Mouse (Mus musculus) gastrocnemius, adult 2 months (tissue): ENCODE results near the gene Ttll11. TPM values are rescaled to one million over a fixed set of nuclear protein-coding genes. Genes with fewer than 3 reads are reported as not detected.

Source experiments
- DNase-seq: peaks from one replicate; pipeline ENCODE4 v3.0.0; 2022
- H3K27ac ChIP-seq: fragments of 200-600 bp; 2 replicates; pipeline ENCODE4 v1.8.1; 2022; ENCODE audit warnings: mild to moderate bottlenecking
- H3K4me3 ChIP-seq: fragments of 200-600 bp; 2 replicates; pipeline ENCODE4 v1.8.1; 2022; ENCODE audit warnings: mild to moderate bottlenecking, moderate library complexity
- CTCF ChIP-seq: fragments of 200-600 bp; IDR thresholded peaks from 2 replicates; pipeline ENCODE4 v1.8.1; 2022; ENCODE audit warnings: antibody characterized with exemption, mild to moderate bottlenecking, moderate library complexity
- intact Hi-C: fragments of 180-260 bp; cut with DNase I; formaldehyde crosslinking; loops from one replicate; pipeline ENCODE4 v1.15.1; 2025
- total RNA-seq, 2 experiments: library from RNA; stranded (reverse); gene quantifications; 2 replicates each; pipeline ENCODE4 v1.2.3; 2021

Ttll11 gene
- total RNA-seq, 2 experiments from 2014 or later: 3.0 to 3.4 TPM

DNA sequence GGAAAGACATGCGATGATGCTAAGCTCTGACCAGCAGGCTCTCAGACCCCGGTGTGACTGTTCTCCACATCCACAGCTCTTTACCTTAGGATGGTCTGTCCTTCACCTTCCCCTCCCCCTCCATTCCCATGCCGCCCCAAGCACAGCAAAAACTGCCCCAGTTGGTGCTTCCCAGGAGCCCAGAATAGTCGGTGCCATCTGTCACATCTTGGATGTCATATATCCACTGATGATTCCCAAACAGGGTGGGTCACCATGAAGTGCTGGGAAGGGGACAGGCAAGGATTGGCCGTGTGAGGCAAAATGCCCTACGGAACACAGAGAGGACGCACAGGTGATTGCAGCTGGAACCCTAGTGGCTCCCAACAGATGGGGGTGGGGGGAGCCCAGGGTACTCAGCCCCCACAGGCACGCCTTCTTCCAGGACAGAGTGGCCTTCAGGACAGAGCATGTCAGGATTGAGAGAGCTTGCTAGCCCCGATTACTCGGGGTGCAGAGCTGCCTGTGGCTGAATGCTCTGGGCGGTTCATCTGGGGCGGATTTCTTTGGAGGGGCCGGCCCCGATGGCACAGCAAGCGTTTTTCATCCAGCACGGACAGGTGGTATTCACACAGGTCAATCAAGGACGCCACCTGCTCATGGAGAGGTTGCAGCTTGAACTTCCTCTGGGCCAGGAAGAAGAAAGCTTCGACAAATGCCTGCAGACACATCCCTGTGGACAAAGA is 227.8 kb downstream of the Ttll11 start:
- intact Hi-C loops: no loop called here
- Histone ChIP-seq H3K4me3 (no peak overlapping the region), H3K27ac (no peak overlapping the region)
- no peak for TF ChIP-seq CTCF
- no peak for DNase-seq

DNA sequence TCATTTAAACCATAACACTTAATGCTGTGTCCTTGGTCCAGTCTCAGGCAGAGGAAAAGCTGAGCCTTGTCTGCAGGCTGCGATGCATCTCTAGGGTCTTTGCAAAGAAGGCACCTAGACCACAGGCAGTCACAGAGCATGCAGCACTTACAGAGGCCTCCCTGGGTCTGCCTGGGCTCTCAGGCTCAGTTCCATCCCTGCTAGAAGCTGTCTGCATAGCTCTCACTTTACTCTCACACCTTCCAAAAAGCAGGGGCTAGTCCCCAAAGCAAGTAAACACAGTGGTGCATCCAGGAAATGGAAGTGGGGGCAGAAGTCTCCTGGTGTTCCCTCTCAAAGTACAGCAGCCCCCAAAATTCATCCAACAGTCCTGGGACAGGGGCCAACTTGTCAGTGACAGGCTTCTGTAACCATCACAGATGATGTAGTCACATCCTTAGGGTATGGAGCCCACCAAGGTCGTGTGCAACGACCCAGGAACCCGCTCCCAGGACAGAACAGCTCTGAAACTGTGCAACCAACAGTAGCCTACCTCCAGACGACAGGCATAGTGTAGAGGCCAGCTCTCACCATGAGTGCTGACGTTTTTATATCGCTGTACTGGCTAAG is 229.1 kb downstream of the Ttll11 start:
- no peak for TF ChIP-seq CTCF
- H3K4me3 ChIP-seq: no peak overlapping the region
- intact Hi-C loops: no loop called here

DNA sequence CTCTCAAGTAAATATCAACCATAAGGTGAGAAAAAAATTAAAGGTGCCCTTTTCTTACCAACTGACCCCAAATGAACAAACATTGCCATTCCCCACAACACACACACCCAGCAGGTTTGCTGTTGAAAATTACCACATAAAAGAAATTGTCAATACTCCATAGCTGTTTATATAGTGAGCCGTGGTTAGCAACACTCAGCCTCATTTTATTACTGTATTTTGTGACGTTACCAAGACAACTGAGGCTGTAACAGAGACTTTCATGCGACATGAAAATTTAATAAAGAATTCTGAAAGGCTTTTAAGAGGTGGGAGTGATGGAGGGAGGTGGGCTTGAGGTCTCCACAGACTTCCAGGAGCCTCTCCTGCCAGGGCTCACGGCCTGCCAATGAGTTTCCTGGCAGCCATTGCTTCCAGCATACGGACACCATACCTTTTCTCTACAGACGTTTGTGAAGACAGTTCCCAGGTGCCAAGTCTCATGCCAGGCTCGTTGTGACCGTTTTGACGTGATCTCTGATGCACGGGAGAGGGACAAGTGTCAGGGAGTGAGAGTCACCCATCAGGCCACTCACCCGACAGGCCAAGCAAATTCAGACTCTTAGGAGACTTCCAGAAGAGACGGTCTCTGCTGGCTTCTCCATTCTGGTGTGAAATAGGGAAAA is 232.2 kb downstream of the Ttll11 start:
- intact Hi-C loops: no loop called here
- no peak for TF ChIP-seq CTCF
- Histone ChIP-seq H3K27ac (no peak overlapping the region), H3K4me3 (no peak overlapping the region)
- no peak for DNase-seq

More for the DNA sequence above, 229.1 kb downstream of the Ttll11 start:
- DNase-seq: no peak
- no peak overlapping the region for H3K27ac ChIP-seq

DNA sequence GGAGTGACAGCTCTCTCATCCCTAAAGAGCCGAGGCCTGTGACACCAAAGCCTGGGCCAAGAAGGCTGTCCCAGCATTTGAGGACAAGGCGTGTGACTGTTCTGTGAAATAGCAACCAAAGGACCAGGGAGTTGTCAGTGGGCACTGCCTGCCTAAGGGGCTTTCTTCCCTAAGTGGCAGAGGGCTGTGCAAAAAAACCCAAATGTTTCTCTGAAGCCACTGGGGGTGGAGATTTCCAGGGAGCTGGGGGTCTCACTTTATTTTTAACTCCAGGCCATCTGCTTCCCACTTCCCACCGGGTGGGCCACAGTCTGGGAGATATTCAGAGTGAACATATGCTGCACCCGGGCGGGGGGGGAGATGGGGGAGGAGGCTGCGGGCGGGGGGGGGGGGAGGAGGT is 233.1 kb downstream of the Ttll11 start:
- no peak overlapping the region for H3K27ac ChIP-seq
- TF ChIP-seq CTCF: no peak
- H3K4me3 ChIP-seq: no peak overlapping the region
- intact Hi-C loops: no loop called here
- DNase-seq: no peak

DNA sequence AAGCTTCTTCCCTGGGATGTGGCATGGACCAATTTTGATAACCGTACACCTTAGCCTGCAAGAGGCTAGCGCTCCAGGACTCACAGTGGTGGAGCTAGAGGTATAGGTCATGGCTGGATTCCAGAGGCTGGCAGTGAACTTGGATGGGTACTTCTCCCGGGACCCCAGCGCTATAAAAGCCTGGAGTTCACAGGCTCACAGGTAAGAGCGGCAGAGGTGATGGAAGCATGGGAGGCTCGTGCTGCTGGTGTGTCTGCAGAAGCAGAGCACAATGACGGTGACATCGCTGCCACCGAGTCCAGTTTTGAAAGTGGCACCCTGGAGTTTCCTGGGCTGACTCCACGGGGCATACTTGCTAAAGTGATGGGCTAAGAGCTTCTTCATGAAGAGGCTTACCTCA is 233.8 kb downstream of the Ttll11 start:
- intact Hi-C loops: no loop called here
- no peak for DNase-seq
- Histone ChIP-seq H3K27ac (no peak overlapping the region), H3K4me3 (no peak overlapping the region)
- TF ChIP-seq CTCF: no peak

DNA sequence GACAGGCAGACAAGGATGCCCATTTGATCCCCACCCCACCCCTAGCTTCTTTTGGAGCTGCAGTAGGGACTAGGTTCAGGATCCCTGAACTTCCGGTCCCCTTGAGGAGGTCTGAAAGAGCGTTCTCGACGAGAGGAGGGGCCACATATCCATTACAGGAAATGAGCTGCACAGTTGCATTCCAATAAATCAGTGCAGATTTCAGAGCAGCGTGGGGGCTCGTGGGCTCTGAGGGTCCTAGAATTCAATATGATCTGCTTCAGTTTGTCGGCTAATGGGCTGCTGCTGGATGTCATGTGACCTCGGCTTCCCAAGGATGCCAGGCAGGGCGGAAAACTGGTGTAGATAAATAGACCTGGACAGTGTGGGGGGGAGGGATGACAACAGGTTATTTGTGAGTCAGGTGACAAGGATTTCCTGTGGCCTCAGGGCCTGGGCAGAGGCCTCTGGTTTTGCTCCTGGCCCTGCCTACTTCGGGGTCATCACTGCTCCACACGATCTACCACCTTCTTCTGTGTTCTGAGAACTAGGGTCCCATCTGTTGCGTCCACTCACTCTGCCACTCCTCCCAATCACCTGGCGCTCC is 240.0 kb downstream of the Ttll11 start:
- H3K4me3 ChIP-seq: no peak overlapping the region
- no peak overlapping the region for H3K27ac ChIP-seq
- intact Hi-C loops: loop anchor here (5.0 kb wide), 1 partner anchor 153 kb away; no protein-coding TSS in a partner anchor
- TF ChIP-seq CTCF: no peak
- no peak for DNase-seq

DNA sequence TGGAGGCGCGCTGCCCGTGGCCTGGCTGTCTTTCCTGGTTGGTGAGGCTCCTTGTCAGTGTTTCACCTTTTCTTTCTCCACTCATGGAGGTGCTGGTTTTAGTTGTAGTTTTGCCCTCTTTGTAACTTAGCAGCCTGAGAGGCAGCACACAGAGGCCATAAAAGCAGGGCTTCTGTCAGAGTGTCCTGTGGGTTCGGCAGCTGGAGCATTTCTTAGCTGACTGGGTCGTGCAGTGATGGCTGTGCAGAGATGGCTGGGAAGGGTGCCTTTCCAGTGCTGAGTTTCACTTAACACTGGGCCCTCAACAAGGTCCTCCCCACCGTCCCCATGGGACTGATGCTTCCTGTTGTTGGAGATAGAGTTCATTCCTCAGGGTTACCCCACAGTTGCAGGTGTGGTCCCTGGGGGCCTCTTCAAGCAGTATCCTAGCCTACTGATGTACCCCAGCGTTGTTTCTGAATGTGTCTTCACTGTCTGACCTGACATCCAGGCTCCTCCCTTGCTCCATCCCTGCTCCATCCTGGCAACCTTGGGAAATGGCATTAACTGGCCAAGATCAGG is 242.2 kb downstream of the Ttll11 start:
- no peak overlapping the region for H3K4me3 ChIP-seq
- no peak for DNase-seq
- intact Hi-C loops: loop anchor here (5.0 kb wide), 1 partner anchor 155 kb away; no protein-coding TSS in a partner anchor

DNA sequence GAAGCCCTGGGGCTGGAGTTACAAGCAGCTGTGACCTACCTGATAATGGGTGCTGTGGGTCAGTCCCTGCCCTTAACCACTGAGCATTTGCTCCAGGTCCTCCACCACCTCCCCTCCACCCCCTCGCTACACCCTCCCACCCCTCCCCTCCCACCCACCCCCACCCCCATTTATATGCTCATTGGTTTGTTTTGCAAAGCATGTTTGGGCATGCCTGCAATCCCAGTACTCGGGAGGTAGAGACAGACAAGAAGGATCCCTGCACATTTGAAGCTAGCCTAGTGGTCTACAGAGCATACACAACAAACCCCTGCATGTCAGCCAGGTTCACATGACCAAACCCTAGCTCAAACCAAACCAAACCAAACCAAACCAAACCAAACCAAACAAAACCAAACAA is 243.7 kb downstream of the Ttll11 start:
- no peak for DNase-seq
- no peak for TF ChIP-seq CTCF
- Histone ChIP-seq H3K4me3 (no peak overlapping the region), H3K27ac (no peak overlapping the region)
- intact Hi-C loops: loop anchor here (5.0 kb wide), 1 partner anchor 156 kb away; no protein-coding TSS in a partner anchor

More for the DNA sequence above, 242.2 kb downstream of the Ttll11 start:
- H3K27ac ChIP-seq: no peak overlapping the region
- TF ChIP-seq CTCF: no peak

DNA sequence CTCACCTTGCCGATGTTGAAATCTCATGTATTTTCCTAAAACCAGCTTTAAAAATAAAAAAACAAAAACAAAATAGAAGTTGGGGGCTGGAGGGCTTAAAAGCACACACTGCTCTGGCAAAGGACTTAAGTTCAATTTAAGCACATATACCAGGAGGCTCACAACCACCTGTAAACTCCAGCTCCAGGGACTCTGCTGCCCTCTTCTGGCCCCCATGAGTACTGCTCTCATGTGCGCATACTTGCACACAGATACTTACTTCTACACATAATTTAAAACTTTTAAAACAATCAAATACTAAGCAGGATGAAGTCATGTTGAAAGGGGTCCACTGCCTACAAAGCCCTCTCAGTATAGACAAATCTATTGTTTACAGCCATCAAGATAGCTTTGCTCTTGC is 244.7 kb downstream of the Ttll11 start:
- no peak overlapping the region for H3K27ac ChIP-seq
- peak; percentile 64 for TF ChIP-seq CTCF
- no peak overlapping the region for H3K4me3 ChIP-seq
- DNase-seq: no peak
- intact Hi-C loops: loop anchor here (2.0 to 5.0 kb wide), 2 partner anchors 84 to 157 kb away; no protein-coding TSS in a partner anchor

DNA sequence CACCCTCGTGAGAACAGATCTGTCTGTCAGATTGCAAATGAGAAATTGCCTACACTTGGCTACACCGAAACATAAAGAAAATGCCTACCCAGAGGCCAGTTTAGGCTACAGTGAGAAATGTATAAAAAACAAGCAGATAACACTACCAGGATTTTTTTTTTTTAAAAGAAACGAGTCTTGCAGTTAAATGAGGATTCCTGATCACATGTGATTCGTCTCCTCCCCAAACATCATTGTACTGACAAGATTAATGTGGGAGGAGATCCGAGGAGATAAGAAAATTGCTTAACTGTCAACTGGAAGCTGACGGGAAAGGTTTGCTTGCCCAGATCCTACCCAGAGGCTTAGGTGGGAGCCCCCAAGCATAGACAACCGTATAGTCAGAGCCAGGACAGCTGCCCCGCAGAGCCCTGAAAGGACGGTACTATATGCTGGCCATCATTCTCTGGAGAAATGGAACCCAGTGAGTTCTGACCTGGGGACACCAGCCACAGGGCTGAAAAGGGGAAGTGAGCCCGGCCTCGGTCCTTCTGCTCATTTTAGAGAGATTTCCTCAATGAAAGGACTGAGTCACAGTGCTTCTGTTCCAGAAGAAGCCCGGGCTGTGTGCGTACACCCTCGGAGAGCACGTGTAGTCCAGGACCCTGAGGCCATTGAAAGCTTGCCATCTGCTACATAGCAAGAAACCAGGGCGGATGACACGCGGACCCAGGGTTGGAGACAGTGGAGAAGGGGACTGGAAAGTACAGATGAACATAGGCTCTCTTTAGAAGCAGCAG is 247.9 kb downstream of the Ttll11 start:
- DNase-seq: no peak
- no peak for TF ChIP-seq CTCF
- H3K4me3 ChIP-seq: no peak overlapping the region
- intact Hi-C loops: loop anchor here (5.0 kb wide), 1 partner anchor 170 kb away; no protein-coding TSS in a partner anchor
- no peak overlapping the region for H3K27ac ChIP-seq
